Mouse (Mus musculus) cerebellum, adult 2 months (tissue): ENCODE measurements at regions not wholly inside any gene's neighbourhood (a gene's known extent, or its start where the extent isn't known, plus 50 kb on each side); places are given as distances from the start of the nearest gene placed in this dataset.

ENCODE experiments used
- CTCF ChIP-seq: fragments of 200-500 bp; IDR thresholded peaks from 2 replicates; pipeline ENCODE4 v1.5.1; 2011; ENCODE audit warnings: low read depth, mild to moderate bottlenecking, control low read depth, low read length, moderate library complexity, borderline replicate concordance; ENCODE audit not compliant: insufficient read depth
- POLR2A ChIP-seq: fragments of 200-500 bp; IDR thresholded peaks from 2 replicates; pipeline ENCODE4 v1.6.1; 2011; ENCODE audit warnings: low read length, control low read depth, borderline replicate concordance; ENCODE audit not compliant: insufficient read depth

GRCm38 (mm10) chr2:50631786-50632185, 335.2 kb upstream of the Mmadhc start:
- TF ChIP-seq CTCF (no peak), POLR2A (no peak)
